Mouse (Mus musculus) embryonic fibroblast, embryonic 13.5 days (primary cell): ENCODE results near the gene Olfr1532-ps1. TPM values are rescaled to one million over a fixed set of nuclear protein-coding genes. Genes with fewer than 3 reads are reported as not detected.
"Not testable (repeated sequence)": the region's sequence is repeated elsewhere in the genome, so short reads cannot be mapped to it uniquely, and the experiment has no call there.

Source experiments
- H3K27ac ChIP-seq: 2 replicates; pipeline ENCODE4 v1.5.1; 2012; ENCODE audit warnings: low read length, control low read depth, inconsistent platforms; ENCODE audit not compliant: insufficient read depth
- H3K4me1 ChIP-seq: 2 replicates; pipeline ENCODE4 v1.6.1; 2011; ENCODE audit warnings: low read length; ENCODE audit not compliant: control insufficient read depth, insufficient read depth
- H3K4me3 ChIP-seq: 2 replicates; pipeline ENCODE4 v1.5.1; 2011; ENCODE audit warnings: mild to moderate bottlenecking, control low read depth, low read length; ENCODE audit not compliant: insufficient read depth
- CTCF ChIP-seq: IDR thresholded peaks from 2 replicates; pipeline ENCODE4 v1.5.1; 2011; ENCODE audit warnings: mild to moderate bottlenecking, control low read depth, low read length, moderate library complexity, borderline replicate concordance; ENCODE audit not compliant: insufficient read depth
- POLR2A ChIP-seq: IDR thresholded peaks from 2 replicates; pipeline ENCODE4 v1.6.1; 2011; ENCODE audit warnings: low read depth, mild to moderate bottlenecking, control low read depth, low read length, moderate library complexity
- polyA plus RNA-seq: library from polyadenylated mRNA; stranded (reverse); fragments of >200 nt; gene quantifications from 2 replicates; pipeline ENCODE4 v1.2.4, GENCODE M21; 2011; ENCODE audit warnings: low read depth; ENCODE audit not compliant: missing spikeins, insufficient read length

The Olfr1532-ps1 gene
- not detected in 2 replicates for polyA plus RNA-seq

DNA sequence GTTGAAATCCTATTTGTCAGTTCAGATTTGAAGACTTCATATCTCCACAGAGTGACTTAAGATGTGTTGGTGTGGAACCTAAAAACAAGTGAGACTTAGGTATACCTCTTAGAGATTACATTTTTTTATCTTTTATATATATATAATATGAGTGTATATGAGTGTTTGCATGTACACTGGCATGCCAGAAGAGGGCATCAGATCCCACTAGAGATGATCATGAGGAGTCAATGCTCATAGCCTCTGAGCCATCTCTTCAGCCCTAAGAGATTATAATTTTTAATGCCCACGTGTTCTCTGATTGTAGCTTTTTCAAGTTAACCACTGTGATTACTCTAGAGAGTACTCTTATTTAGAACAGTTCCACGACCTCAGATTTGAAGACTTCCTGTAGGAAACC lies at the start of gene Olfr1532-ps1:
Gene Olfr1532-ps1, plus strand, starts transcription at position 326 of the 400 bp plus-strand sequence.
- TF ChIP-seq POLR2A: no peak
- TF ChIP-seq CTCF: no peak
- H3K4me3 ChIP-seq: no peak within 1 kb of the TSS
- H3K27ac ChIP-seq: no peak within 1 kb of the TSS
- no peaks in the 10 kb centered on the region for H3K4me1 ChIP-seq

GRCm38 (mm10) chr7:106862885-106863284 lies 44.9 kb upstream of the Olfr1532-ps1 start, which contains the start of gene Olfr704:
Olfr704 (plus strand) TSS chr7:106863185.
- Histone ChIP-seq H3K4me3 (no peak within 1 kb of the TSS), H3K4me1 (no peaks in the 10 kb centered on the region), H3K27ac (no peak within 1 kb of the TSS)
- TF ChIP-seq CTCF (no peak), POLR2A (no peak)

GRCm38 (mm10) chr7:106876791-106877190 lies 31.0 kb upstream of the Olfr1532-ps1 start, which contains the start of gene Olfr705:
Olfr705 (minus strand) TSS chr7:106876891.
- Histone ChIP-seq H3K27ac (no peak within 1 kb of the TSS), H3K4me3 (no peak within 1 kb of the TSS), H3K4me1 (no peaks in the 10 kb centered on the region)
- TF ChIP-seq POLR2A (no peak), CTCF (no peak)

- TF ChIP-seq POLR2A (no peak), CTCF (no peak)
- H3K4me1 ChIP-seq: no peaks in the 10 kb centered on the region
- H3K4me3 ChIP-seq: no peak within 1 kb of the TSS
- H3K27ac ChIP-seq: no peak within 1 kb of the TSS
Observed at GRCm38 (mm10) chr7:106888062-106888461, 19.7 kb upstream of the Olfr1532-ps1 start, which contains the start of gene Olfr706. Olfr706 (minus strand) TSS chr7:106888162.

- H3K4me3 ChIP-seq, H3K4me1 ChIP-seq, H3K27ac ChIP-seq: not testable (repeated sequence)
Observed at GRCm38 (mm10) chr7:106901141-106901540, 6.7 kb upstream of the Olfr1532-ps1 start, which contains the start of gene Olfr707. Olfr707 (minus strand) TSS chr7:106901241.

GRCm38 (mm10) chr7:106920961-106921360 lies 13.2 kb downstream of the Olfr1532-ps1 start:
- not testable (repeated sequence) for H3K4me1 ChIP-seq, H3K27ac ChIP-seq, H3K4me3 ChIP-seq

- H3K4me3 ChIP-seq: no peak within 1 kb of the TSS
- TF ChIP-seq CTCF: no peak
- no peak for TF ChIP-seq POLR2A
Observed at GRCm38 (mm10) chr7:106932119-106932518, 24.3 kb downstream of the Olfr1532-ps1 start, which contains the start of gene Olfr709-ps1. Olfr709-ps1 (minus strand) TSS chr7:106932219.

DNA sequence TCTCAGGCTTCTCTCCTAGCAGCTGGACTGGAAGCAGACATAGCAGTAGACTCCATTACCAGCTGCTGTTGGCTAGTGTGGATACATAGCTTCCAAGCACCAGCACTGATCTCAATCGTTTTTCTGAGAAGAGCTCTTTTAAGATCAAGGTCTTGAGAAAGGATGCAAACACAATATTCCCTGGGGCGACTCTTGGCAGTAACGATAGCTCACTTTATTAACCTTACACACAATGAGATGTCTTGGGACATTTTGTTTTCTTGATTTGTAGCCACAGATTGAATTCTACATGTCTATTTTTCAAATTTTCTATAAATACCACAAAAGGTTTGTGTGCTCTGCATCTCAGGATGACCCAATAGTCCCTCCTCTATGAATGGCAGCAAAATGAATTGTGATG lies 40.4 kb downstream of the Olfr1532-ps1 start, which contains the start of gene Olfr710:
Gene Olfr710, minus strand, starts transcription at position 101 of the 400 bp plus-strand sequence.
- H3K4me1 ChIP-seq: no peaks in the 10 kb centered on the region
- TF ChIP-seq POLR2A (no peak), CTCF (no peak)
- H3K27ac ChIP-seq: no peak within 1 kb of the TSS
- H3K4me3 ChIP-seq: no peak within 1 kb of the TSS

More at GRCm38 (mm10) chr7:106932119-106932518, 24.3 kb downstream of the Olfr1532-ps1 start, which contains the start of gene Olfr709-ps1:
- H3K4me1 ChIP-seq: no peaks in the 10 kb centered on the region
- H3K27ac ChIP-seq: no peak within 1 kb of the TSS

- no peak within 1 kb of the TSS for H3K4me3 ChIP-seq
- H3K4me1 ChIP-seq: no peaks in the 10 kb centered on the region
- TF ChIP-seq CTCF (no peak), POLR2A (no peak)
- H3K27ac ChIP-seq: no peak within 1 kb of the TSS
Observed at GRCm38 (mm10) chr7:106963837-106964236, 56.0 kb downstream of the Olfr1532-ps1 start, which contains the start of gene Olfr6. Olfr6 (minus strand) TSS chr7:106963937.

Other genes with a start within 250 kb of the Olfr1532-ps1 start
- not detected in 2 replicates for gene Olfr693, start 227.4 kb upstream of the Olfr1532-ps1 start, polyA plus RNA-seq
- gene Olfr694, start 216.2 kb upstream of the Olfr1532-ps1 start, polyA plus RNA-seq: not detected in 2 replicates
- gene Olfr695, start 191.6 kb upstream of the Olfr1532-ps1 start, polyA plus RNA-seq: not detected in 2 replicates
- not detected in 2 replicates for gene Olfr697, start 165.6 kb upstream of the Olfr1532-ps1 start, polyA plus RNA-seq
- gene Olfr698, start 152.6 kb upstream of the Olfr1532-ps1 start, polyA plus RNA-seq: not detected in 2 replicates
- not detected in 2 replicates for gene Olfr699, start 114.8 kb upstream of the Olfr1532-ps1 start, polyA plus RNA-seq
- gene Olfr700, start 99.2 kb upstream of the Olfr1532-ps1 start, polyA plus RNA-seq: not detected in 2 replicates
- not detected in 2 replicates for gene Olfr701, start 93.9 kb upstream of the Olfr1532-ps1 start, polyA plus RNA-seq
- not detected in 2 replicates for gene Olfr702, start 74.1 kb upstream of the Olfr1532-ps1 start, polyA plus RNA-seq
- not detected in 2 replicates for gene Olfr703, start 64.6 kb upstream of the Olfr1532-ps1 start, polyA plus RNA-seq
- gene Olfr704, start 44.8 kb upstream of the Olfr1532-ps1 start, polyA plus RNA-seq: not detected in 2 replicates
- gene Olfr705, start 31.1 kb upstream of the Olfr1532-ps1 start, polyA plus RNA-seq: not detected in 2 replicates
- not detected in 2 replicates for gene Olfr706, start 19.8 kb upstream of the Olfr1532-ps1 start, polyA plus RNA-seq
- gene Olfr707, start 6.8 kb upstream of the Olfr1532-ps1 start, polyA plus RNA-seq: not detected in 2 replicates
- gene Olfr709-ps1, start 24.2 kb downstream of the Olfr1532-ps1 start, polyA plus RNA-seq: not detected in 2 replicates
- not detected in 2 replicates for gene Olfr710, start 40.3 kb downstream of the Olfr1532-ps1 start, polyA plus RNA-seq
- gene Olfr6, start 55.9 kb downstream of the Olfr1532-ps1 start, polyA plus RNA-seq: not detected in 2 replicates
- not detected in 2 replicates for gene Olfr711, start 67.5 kb downstream of the Olfr1532-ps1 start, polyA plus RNA-seq
- not detected in 2 replicates for gene Olfr2, start 98.1 kb downstream of the Olfr1532-ps1 start, polyA plus RNA-seq
- gene Olfr713, start 123.2 kb downstream of the Olfr1532-ps1 start, polyA plus RNA-seq: not detected in 2 replicates
- not detected in 2 replicates for gene Olfr714, start 163.0 kb downstream of the Olfr1532-ps1 start, polyA plus RNA-seq
- not detected in 2 replicates for gene Olfr17, start 185.2 kb downstream of the Olfr1532-ps1 start, polyA plus RNA-seq
- gene Olfr715b, start 202.4 kb downstream of the Olfr1532-ps1 start, polyA plus RNA-seq: not detected in 2 replicates
- not detected in 2 replicates for gene Olfr715, start 223.1 kb downstream of the Olfr1532-ps1 start, polyA plus RNA-seq
- not detected in 2 replicates for gene Olfr716, start 230.3 kb downstream of the Olfr1532-ps1 start, polyA plus RNA-seq